Comparison of ENCODE assay signal across 1 mouse cellular context in the genomic region with DNA sequence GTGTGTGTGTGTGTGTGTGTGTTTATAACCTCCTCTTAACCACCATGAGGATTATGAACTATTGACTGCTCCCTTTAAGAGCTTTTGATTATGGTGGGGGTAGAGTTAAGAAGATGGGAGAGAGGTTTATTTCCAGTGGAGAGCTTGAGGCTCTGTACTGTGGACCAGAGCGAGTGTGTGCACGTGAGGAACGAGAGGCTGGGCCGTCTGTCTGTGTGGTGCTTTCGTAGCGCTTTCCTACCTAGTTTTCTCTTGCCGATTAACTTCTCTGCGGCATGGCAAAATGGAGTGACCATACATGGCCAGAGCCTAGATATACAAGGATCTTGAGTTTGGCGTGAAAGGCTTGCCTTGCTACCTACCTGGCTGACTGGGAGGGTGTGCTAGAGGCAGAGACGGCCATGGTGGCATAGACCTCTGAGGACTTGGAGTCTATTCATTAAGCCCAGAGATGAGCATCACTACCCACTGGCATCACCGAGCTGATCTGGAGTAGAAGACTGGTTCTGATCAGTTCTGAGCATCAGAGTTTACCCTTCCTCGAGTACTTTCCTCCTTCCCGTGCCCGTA.
TF ChIP-seq lines count a peak whose summit lies in the region.

No protein-coding gene starts in this region.

TF ChIP-seq in CH12.LX, 34 proteins besides CTCF, POLR2A, EP300 and RAD21:
- TF ChIP-seq SMC3 (IDR thresholded peaks at IDR 0.05; ENCODE audit: low read depth, low read length) (no peak), MYC (IDR thresholded peaks at IDR 0.05; ENCODE audit: low read depth, low read length) (0 out of 2 replicates have a peak, but pooled peaks have one; percentile 41), ZMIZ1 (IDR thresholded peaks at IDR 0.05; ENCODE audit: low read depth, low read length) (0 out of 2 replicates have a peak, but pooled peaks have one; percentile 51), MEF2A (IDR thresholded peaks at IDR 0.05; ENCODE audit: borderline replicate concordance, low read depth, low read length) (no peak), MXI1 (IDR thresholded peaks at IDR 0.05; ENCODE audit: low read depth, low read length) (peak; percentile 64), SIN3A (IDR thresholded peaks at IDR 0.05; ENCODE audit: low read length) (0 out of 2 replicates have a peak, but pooled peaks have one; percentile 16), RCOR1 (conservative IDR thresholded peaks at IDR 0.05; ENCODE audit: low read depth, low read length) (no peak), BHLHE40 (IDR thresholded peaks at IDR 0.05; ENCODE audit: low read depth, low read length) (peak; percentile 96)
